Mouse (Mus musculus): ENCODE measurements at regions not wholly inside any gene's neighbourhood (a gene's known extent, or its start where the extent isn't known, plus 50 kb on each side); places are given as distances from the start of the nearest gene placed in this dataset.

GRCm38 (mm10) chr4:125959426-125959825 lies 64.9 kb upstream of the Csf3r start:
- TF ChIP-seq CTCF (IDR thresholded peaks at IDR 0.05; ENCODE audit: control insufficient read depth, insufficient read depth, insufficient replicate concordance, low read depth, low read length) (no peak), POLR2A (IDR thresholded peaks at IDR 0.05; ENCODE audit: control insufficient read depth, low read depth, low read length) (no peak)

Measured in testis, adult 2 months (tissue).